Mouse (Mus musculus): Measurements from ENCODE around the gene Ctdnep1.

GRCm38 (mm10) chr11:69991711-69992110 lies 10.8 kb downstream of the Ctdnep1 start:
- TF ChIP-seq POLR2A (IDR thresholded peaks at IDR 0.05; ENCODE audit: extremely low read depth, insufficient read depth, low read length) (no peak), CTCF (IDR thresholded peaks at IDR 0.05; ENCODE audit: extremely low read depth, insufficient read depth, low read length) (no peak)

Measured in cortical plate, adult 2 months (tissue).